Mouse (Mus musculus) megakaryocyte, embryonic 14.5 days (primary cell): ENCODE measurements around the gene Zfp93.

ENCODE experiments used
- FLI1 ChIP-seq: IDR thresholded peaks from 2 replicates; pipeline ENCODE4 v1.6.1; 2012; ENCODE audit warnings: low read length, inconsistent platforms, mixed read lengths
- GATA1 ChIP-seq: IDR thresholded peaks from 3 replicates; pipeline ENCODE4 v1.6.1; 2012; ENCODE audit warnings: mixed read lengths, low read length, inconsistent platforms, borderline replicate concordance

DNA sequence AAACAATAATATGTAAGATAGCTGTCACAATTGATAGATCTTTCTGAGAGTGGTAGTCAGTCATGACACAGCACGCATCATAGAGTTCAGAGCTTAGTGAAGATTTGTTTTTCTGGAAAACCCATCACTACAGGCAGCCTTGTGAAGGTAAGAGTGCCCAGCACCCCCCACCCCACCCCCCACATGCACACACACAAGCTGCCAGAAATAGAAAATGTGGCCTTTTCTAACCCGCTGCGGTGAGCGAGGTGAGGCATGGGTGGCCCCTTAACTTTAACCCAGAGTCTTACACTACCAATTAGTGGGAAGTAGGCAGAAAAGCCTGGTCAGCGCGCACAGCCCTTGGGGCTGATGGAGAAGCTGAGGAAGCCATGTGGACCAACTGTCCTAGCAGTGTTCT, 971 bp downstream of the Zfp93 start:
- TF ChIP-seq GATA1 (no peak), FLI1 (no peak)
